In genomic region chr7:135652781-135653180, GRCm38 (mm10) we compare ENCODE assay signal across 12 mouse cellular contexts.
DNase-seq lines count a peak whose midpoint lies in the region; ATAC-seq and TF ChIP-seq lines count a peak whose summit lies in the region.
"Had no signal": no experiment of that assay in that cellular context is flagged by ENCODE, and none has a peak within 500 bp of the region (broad histone marks: within the 10 kb centered on the region; RNA-seq: fewer than 3 reads in every experiment).

No protein-coding gene starts in this region.

- TF ChIP-seq POLR2A in spleen, adult 2 months (IDR thresholded peaks at IDR 0.05; ENCODE audit: low read depth, low read length), result no peak

- H3K27ac ChIP-seq in heart, embryonic 16.5 days (ENCODE audit: low read length), result peak overlapping the region; percentile 73
- peak overlapping the region; percentile 55 for H3K27ac ChIP-seq in spleen, adult 2 months (ENCODE audit: insufficient read depth, low read length)
- H3K27ac ChIP-seq: forebrain, embryonic 12.5 days; neural tube, embryonic 13.5 days had no signal

- no peaks in the 10 kb centered on the region for H3K27me3 ChIP-seq in heart, embryonic 16.5 days (ENCODE audit: control insufficient read depth, insufficient read depth, low read length)
- no peaks in the 10 kb centered on the region for H3K27me3 ChIP-seq in spleen, adult 2 months (ENCODE audit: control insufficient read depth, insufficient read depth, low read length)
- H3K27me3 ChIP-seq: forebrain, embryonic 12.5 days; neural tube, embryonic 13.5 days had no signal

- H3K4me1 ChIP-seq in heart, embryonic 16.5 days (ENCODE audit: control insufficient read depth, insufficient read depth, low read length), result no peaks in the 10 kb centered on the region; the same call in 1 of the 2 replicates
- peaks cover 38% of the 10 kb centered on the region; the same call in 1 of the 2 replicates for H3K4me1 ChIP-seq in spleen, adult 2 months (ENCODE audit: control insufficient read depth, insufficient read depth, insufficient read length)
- H3K4me1 ChIP-seq: forebrain, embryonic 12.5 days; neural tube, embryonic 13.5 days had no signal

- H3K4me3 ChIP-seq in heart, embryonic 16.5 days (ENCODE audit: low read length), result peak overlapping the region; percentile 10; the same call in 1 of the 2 replicates
- H3K4me3 ChIP-seq in spleen, adult 2 months (ENCODE audit: extremely low read depth, insufficient read depth, insufficient read length), result peak overlapping the region; percentile 70
- H3K4me3 ChIP-seq: forebrain, embryonic 12.5 days; neural tube, embryonic 13.5 days had no signal

- H3K9ac ChIP-seq in heart, embryonic 16.5 days (ENCODE audit: low read length), result no peak overlapping the region
- H3K9ac ChIP-seq: forebrain, embryonic 12.5 days; neural tube, embryonic 13.5 days had no signal

- H3K36me3 ChIP-seq in heart, embryonic 16.5 days (ENCODE audit: control insufficient read depth, insufficient read depth), result no peaks in the 10 kb centered on the region
- peaks cover 3% of the 10 kb centered on the region; the same call in 1 of the 2 replicates for H3K36me3 ChIP-seq in spleen, adult 2 months (ENCODE audit: control insufficient read depth, insufficient read depth, low read length)
- H3K36me3 ChIP-seq: forebrain, embryonic 12.5 days; neural tube, embryonic 13.5 days had no signal

- peak overlapping the region; percentile 42 for H3K4me2 ChIP-seq in heart, embryonic 16.5 days (ENCODE audit: low read depth, low read length)
- H3K4me2 ChIP-seq: forebrain, embryonic 12.5 days; neural tube, embryonic 13.5 days had no signal

- no peak for DNase-seq in heart, postnatal 4 days
- peak in 1 of 2 experiments; percentile 11 for DNase-seq in spleen, adult 2 months (ENCODE audit: low read depth in 1 of 2, low spot score in 2 of 2)
- DNase-seq in spleen, adult 12 weeks (ENCODE audit: low spot score), result no peak
- peak; percentile 35 to 36 for DNase-seq in natural killer cell, adult 2 months (ENCODE audit: low spot score in 2 of 2)
- peak; percentile 65 for DNase-seq in thymus, postnatal 4 days
- DNase-seq in right cerebral cortex, adult 18-20 months, result no peak
- DNase-seq in right cerebral cortex, postnatal 25 days, result no peak
- DNase-seq: kidney, adult 11 months; lung, postnatal 10 days had no signal

- no peak for TF ChIP-seq CTCF in spleen, adult 2 months (IDR thresholded peaks at IDR 0.05; ENCODE audit: extremely low read depth, insufficient read depth, insufficient read length, insufficient replicate concordance)

- WGBS in heart, embryonic 16.5 days, result 70% methylated on average over 11 of the region's 11 CpGs
- WGBS in spleen, adult 2 months, result 17% methylated on average over 11 of the region's 11 CpGs

- no peaks in the 10 kb centered on the region for H3K9me3 ChIP-seq in heart, embryonic 16.5 days (replicated peaks; ENCODE audit: control insufficient read depth, low read length)
- H3K9me3 ChIP-seq: forebrain, embryonic 12.5 days had no signal

- no peak for ATAC-seq in heart, embryonic 16.5 days (replicated peaks; ENCODE audit: extremely low read depth, insufficient read depth, low FRiP score)

Comparison
In these comparisons a context has a peak if more than half of its experiments do, and no peak if none do; other contexts are left out.
1. DNase-seq: peak in natural killer cell, adult 2 months (2 of 2) and thymus, postnatal 4 days (single experiment); none in heart, postnatal 4 days (single experiment), spleen, adult 12 weeks (single experiment), right cerebral cortex, adult 18-20 months (single experiment) and right cerebral cortex, postnatal 25 days (single experiment).